Mouse (Mus musculus) gastrocnemius, postnatal 10 days (tissue): ENCODE measurements around the gene Prss47. TPM values are rescaled to one million over a fixed set of nuclear protein-coding genes. Genes with fewer than 3 reads are reported as not detected.

ENCODE experiments used
- DNase-seq: peaks from one replicate; pipeline ENCODE4 v3.0.0; 2021; ENCODE audit warnings: mixed read lengths
- long read RNA-seq, 2 experiments: library from polyadenylated mRNA; stranded (forward); transcript quantifications; one replicate each; pipeline ENCODE4 v2.0.0; 2021
- total RNA-seq, 2 experiments: library from RNA; stranded (reverse); gene quantifications; 2 replicates each; pipeline ENCODE4 v1.2.3; 2021

Gene Prss47
- not detected for total RNA-seq
- long read RNA-seq, experiment 1: 0 reads
- long read RNA-seq, experiment 2: 0 reads

GRCm38 (mm10) chr13:65052660-65053059 is at the start of gene Prss47:
TSS of gene Prss47 (minus strand) at chr13:65052760.
- no peak for DNase-seq

- no peak for DNase-seq
Observed at GRCm38 (mm10) chr13:65101232-65101631, 48.7 kb upstream of the Prss47 start.

GRCm38 (mm10) chr13:65100678-65101077 is 48.1 kb upstream of the Prss47 start:
- DNase-seq: no peak

- DNase-seq: no peak
Observed at GRCm38 (mm10) chr13:65097018-65097417, 44.5 kb upstream of the Prss47 start.

- no peak for DNase-seq
Observed at GRCm38 (mm10) chr13:65095923-65096322, 43.4 kb upstream of the Prss47 start.

- no peak for DNase-seq
Observed at GRCm38 (mm10) chr13:65069969-65070368, 17.4 kb upstream of the Prss47 start.

GRCm38 (mm10) chr13:65035057-65035456 is 17.5 kb downstream of the Prss47 start:
- no peak for DNase-seq

- DNase-seq: no peak
Observed at GRCm38 (mm10) chr13:65032758-65033157, 19.8 kb downstream of the Prss47 start, which contains the start of gene Spata31d1c. TSS of gene Spata31d1c (plus strand) at chr13:65033058.

- no peak for DNase-seq
Observed at GRCm38 (mm10) chr13:65011052-65011738, 41.4 kb downstream of the Prss47 start.

- DNase-seq: no peak
Observed at GRCm38 (mm10) chr13:65007971-65008370, 44.6 kb downstream of the Prss47 start.

- no peak for DNase-seq
Observed at GRCm38 (mm10) chr13:65006760-65007159, 45.8 kb downstream of the Prss47 start.

GRCm38 (mm10) chr13:65005414-65005813 is 47.1 kb downstream of the Prss47 start:
- DNase-seq: no peak

Other genes with a start within 250 kb of the Prss47 start
- under 1 TPM in 1 of 2 experiments, not detected in 1; 0.02 TPM for gene Cntnap3, start 148.8 kb downstream of the Prss47 start, total RNA-seq
- not detected for gene Spata31, start 135.4 kb downstream of the Prss47 start, total RNA-seq
- not detected for gene Spata31d1c, start 19.7 kb downstream of the Prss47 start, total RNA-seq
- 10 to 100 TPM; 15.0 to 18.7 TPM for gene Mfsd14b, start 60.2 kb upstream of the Prss47 start, total RNA-seq
- gene Olfr465-ps1, start 85.3 kb upstream of the Prss47 start, total RNA-seq: not detected
- gene Olfr466, start 97.5 kb upstream of the Prss47 start, total RNA-seq: not detected
- gene Nlrp4f, start 153.2 kb upstream of the Prss47 start, total RNA-seq: not detected
- not detected for gene Gm10775, start 206.8 kb upstream of the Prss47 start, total RNA-seq
- 10 to 100 TPM in 1 of 2 experiments, 1 to 10 TPM in 1; 9.2 to 12.7 TPM for gene Zfp369, start 226.1 kb upstream of the Prss47 start, total RNA-seq